Mouse (Mus musculus): Measurements from ENCODE around the gene Ctnnbip1. TPM values are rescaled to one million over a fixed set of nuclear protein-coding genes. Genes with fewer than 3 reads are reported as not detected.

The Ctnnbip1 gene
- polyA plus RNA-seq, 1 experiment from 2014 or later = 54.8 TPM

GRCm38 (mm10) chr4:149551696-149552095 is 33.7 kb downstream of the Ctnnbip1 start:
- WGBS = 94% methylated on average over 5 of the region's 5 CpGs
- H3K4me3 ChIP-seq = no peak overlapping the region
- no peak for DNase-seq (ENCODE audit: low spot score)
- no peaks in the 10 kb centered on the region for H3K27me3 ChIP-seq (ENCODE audit: low read depth, poor library complexity, severe bottlenecking)
- H3K4me1 ChIP-seq = 0 out of 2 replicates have a peak, but pooled peaks cover 4% of the 10 kb centered on the region
- H3K9me3 ChIP-seq (replicated peaks) = no peaks in the 10 kb centered on the region
- peaks cover 19% of the 10 kb centered on the region for H3K36me3 ChIP-seq
- no peak overlapping the region for H3K27ac ChIP-seq (replicated peaks)

- Histone ChIP-seq H3K36me3 (peaks cover 17% of the 10 kb centered on the region), H3K4me1 (0 out of 2 replicates have a peak, but pooled peaks cover 4% of the 10 kb centered on the region), H3K27ac (replicated peaks) (no peak overlapping the region), H3K9me3 (replicated peaks) (no peaks in the 10 kb centered on the region), H3K4me3 (no peak overlapping the region), H3K27me3 (ENCODE audit: low read depth, poor library complexity, severe bottlenecking) (no peaks in the 10 kb centered on the region)
- no peak for DNase-seq (ENCODE audit: low spot score)
- 85% methylated on average over 7 of the region's 7 CpGs for WGBS
Measured at GRCm38 (mm10) chr4:149553834-149554233, 35.8 kb downstream of the Ctnnbip1 start.

- H3K4me1 ChIP-seq = 0 out of 2 replicates have a peak, but pooled peaks cover 4% of the 10 kb centered on the region
- H3K4me3 ChIP-seq = no peak overlapping the region
- peaks cover 28% of the 10 kb centered on the region for H3K36me3 ChIP-seq
- peaks cover 4% of the 10 kb centered on the region; the same call in 1 of the 2 replicates for H3K9me3 ChIP-seq (replicated peaks)
- no peak for DNase-seq (ENCODE audit: low spot score)
- H3K27me3 ChIP-seq (ENCODE audit: low read depth, poor library complexity, severe bottlenecking) = no peaks in the 10 kb centered on the region
- H3K27ac ChIP-seq (replicated peaks) = no peak overlapping the region
- 85% methylated on average over 4 of the region's 4 CpGs for WGBS
Measured at GRCm38 (mm10) chr4:149556111-149556510, 38.1 kb downstream of the Ctnnbip1 start.

- no peak overlapping the region for H3K4me3 ChIP-seq
- H3K27ac ChIP-seq (replicated peaks) = no peak overlapping the region
- no peak for DNase-seq (ENCODE audit: low spot score)
- H3K9me3 ChIP-seq (replicated peaks) = peaks cover 4% of the 10 kb centered on the region; the same call in 1 of the 2 replicates
- 85% methylated on average over 5 of the region's 5 CpGs for WGBS
- H3K4me1 ChIP-seq = peaks cover 16% of the 10 kb centered on the region
- peaks cover 28% of the 10 kb centered on the region for H3K36me3 ChIP-seq
- H3K27me3 ChIP-seq (ENCODE audit: low read depth, poor library complexity, severe bottlenecking) = no peaks in the 10 kb centered on the region
Measured at GRCm38 (mm10) chr4:149557905-149558304, 39.9 kb downstream of the Ctnnbip1 start.

DNA sequence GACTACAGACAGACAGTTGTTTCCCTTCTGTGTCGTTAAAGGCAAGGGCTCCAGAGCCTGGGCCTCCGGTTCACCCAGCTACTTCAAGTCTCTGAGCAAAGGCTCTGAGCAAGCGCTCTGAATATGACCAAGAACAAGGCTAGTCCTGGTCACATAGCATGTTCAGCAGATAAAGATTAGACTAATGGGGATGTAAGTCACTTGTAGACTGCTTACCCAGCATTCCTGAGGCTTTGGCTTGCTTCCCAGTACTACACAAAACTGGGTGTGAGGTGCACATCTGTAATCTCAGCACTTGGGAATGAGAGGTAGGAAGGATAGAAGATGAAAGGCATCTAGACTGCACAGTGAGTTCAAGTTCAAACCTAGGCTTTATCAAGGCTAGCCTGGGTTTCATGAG is 40.4 kb downstream of the Ctnnbip1 start:
- Histone ChIP-seq H3K9me3 (replicated peaks) (peaks cover 4% of the 10 kb centered on the region; the same call in 1 of the 2 replicates), H3K27ac (replicated peaks) (no peak overlapping the region), H3K27me3 (ENCODE audit: low read depth, poor library complexity, severe bottlenecking) (no peaks in the 10 kb centered on the region), H3K4me3 (no peak overlapping the region), H3K36me3 (peaks cover 28% of the 10 kb centered on the region), H3K4me1 (peaks cover 21% of the 10 kb centered on the region)
- 98% methylated on average over 3 of the region's 3 CpGs for WGBS
- no peak for DNase-seq (ENCODE audit: low spot score)

DNA sequence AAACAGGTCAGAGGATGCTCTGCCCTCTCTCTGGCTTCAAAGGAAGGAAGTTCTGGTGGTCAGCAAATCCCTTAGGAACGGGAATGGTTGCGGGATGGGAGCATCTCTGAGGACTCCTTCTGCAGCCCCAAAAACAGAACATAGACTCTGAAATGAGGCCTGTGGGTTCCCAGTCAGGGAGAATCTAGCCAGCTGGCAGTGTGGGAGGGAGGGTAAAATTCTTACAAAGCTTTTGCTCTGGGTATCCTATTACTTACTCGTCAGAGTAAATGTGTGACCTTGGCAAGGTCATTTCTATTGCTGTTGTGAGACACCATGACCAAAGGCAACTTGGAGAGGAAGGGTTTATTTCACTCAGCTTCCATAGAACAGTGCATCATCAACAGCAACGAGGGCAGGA is 43.4 kb downstream of the Ctnnbip1 start:
- no peak overlapping the region for H3K27ac ChIP-seq (replicated peaks)
- 82% methylated on average over 4 of the region's 4 CpGs for WGBS

DNA sequence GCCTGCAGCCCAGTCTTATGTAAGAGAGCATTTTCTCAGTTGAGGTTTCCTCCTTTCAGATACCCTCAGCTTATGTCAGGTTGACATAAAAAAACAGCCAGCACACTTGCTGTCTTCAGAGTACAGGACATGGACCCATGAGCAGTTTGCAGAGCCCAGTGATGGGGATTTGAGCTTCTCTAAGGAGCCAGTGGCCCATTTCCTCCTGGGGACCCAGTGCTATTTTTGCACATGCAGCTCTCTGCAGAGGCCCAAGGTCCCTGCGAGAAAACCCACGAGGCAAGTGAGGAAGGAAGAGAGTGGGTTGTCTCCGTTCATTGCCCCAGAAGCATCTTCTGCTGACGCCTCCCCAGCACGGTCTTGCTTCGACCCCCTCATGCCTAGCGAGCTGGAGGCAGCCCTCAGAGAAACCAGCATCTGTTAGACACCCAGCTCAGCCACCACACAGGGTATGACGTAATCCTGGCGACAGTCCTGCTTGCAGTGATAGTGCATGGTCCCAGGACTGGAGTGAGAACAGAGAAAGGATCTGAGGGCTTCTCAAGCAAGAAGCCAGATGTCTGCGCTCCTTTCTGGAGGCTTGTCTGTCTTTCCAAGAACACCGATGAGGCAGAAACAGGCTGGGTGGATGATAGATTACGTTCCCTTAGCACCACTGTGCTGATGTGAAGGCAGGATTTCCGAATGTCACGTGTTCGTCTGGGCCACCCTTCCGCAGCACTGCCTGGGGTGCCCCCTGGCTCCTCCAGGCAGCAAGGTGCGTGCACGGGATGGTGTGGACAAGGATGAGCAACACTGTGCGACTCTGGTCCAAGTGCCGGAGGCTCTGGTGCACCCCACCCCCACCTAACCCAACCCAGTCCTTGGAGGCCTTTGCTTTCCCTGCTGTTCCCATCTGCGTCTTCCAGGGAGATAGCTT is 44.2 kb downstream of the Ctnnbip1 start:
- WGBS = 75% methylated on average over 21 of the region's 21 CpGs
- Histone ChIP-seq H3K9me3 (replicated peaks) (peaks cover 4% of the 10 kb centered on the region; the same call in 1 of the 2 replicates), H3K27me3 (ENCODE audit: low read depth, poor library complexity, severe bottlenecking) (no peaks in the 10 kb centered on the region), H3K27ac (replicated peaks) (peak overlapping the region; percentile 81), H3K4me3 (no peak overlapping the region), H3K4me1 (peaks cover 40% of the 10 kb centered on the region), H3K36me3 (peaks cover 36% of the 10 kb centered on the region)
- DNase-seq (ENCODE audit: low spot score) = no peak

More for the DNA sequence above, 43.4 kb downstream of the Ctnnbip1 start:
- H3K9me3 ChIP-seq (replicated peaks) = peaks cover 4% of the 10 kb centered on the region; the same call in 1 of the 2 replicates
- H3K4me3 ChIP-seq = no peak overlapping the region
- H3K4me1 ChIP-seq = peaks cover 37% of the 10 kb centered on the region
- no peaks in the 10 kb centered on the region for H3K27me3 ChIP-seq (ENCODE audit: low read depth, poor library complexity, severe bottlenecking)
- DNase-seq (ENCODE audit: low spot score) = no peak
- H3K36me3 ChIP-seq = peaks cover 38% of the 10 kb centered on the region

GRCm38 (mm10) chr4:149562905-149563347 is 44.9 kb downstream of the Ctnnbip1 start:
- whole genome bisulfite sequencing = 29% methylated on average over 7 of the region's 7 CpGs
- no peak for DNase-seq (ENCODE audit: low spot score)
- Histone ChIP-seq H3K36me3 (peaks cover 30% of the 10 kb centered on the region), H3K9me3 (replicated peaks) (peaks cover 4% of the 10 kb centered on the region; the same call in 1 of the 2 replicates), H3K4me3 (no peak overlapping the region), H3K27me3 (ENCODE audit: low read depth, poor library complexity, severe bottlenecking) (no peaks in the 10 kb centered on the region), H3K27ac (replicated peaks) (peak overlapping the region; percentile 81), H3K4me1 (peaks cover 47% of the 10 kb centered on the region)

DNA sequence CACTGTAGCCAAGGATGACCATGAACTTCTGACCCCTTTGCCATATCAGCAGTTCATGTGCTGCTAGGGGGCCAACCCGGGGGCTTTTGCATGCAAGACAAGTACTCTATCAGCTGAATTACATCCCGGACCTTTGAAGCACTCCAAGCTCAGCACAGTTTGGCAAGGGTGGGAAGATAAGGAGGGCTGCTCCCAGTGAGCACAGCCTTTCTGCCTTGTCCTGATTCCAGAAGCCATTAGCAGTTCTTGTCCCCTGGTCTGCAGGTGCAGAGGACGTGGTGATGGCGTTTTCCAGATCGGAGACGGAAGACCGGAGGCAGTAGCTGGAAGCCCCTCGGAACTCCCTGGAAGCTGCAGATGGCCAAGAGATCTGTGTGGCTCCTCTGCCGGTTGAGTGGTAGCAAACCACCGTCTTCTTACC is 45.9 kb downstream of the Ctnnbip1 start:
- DNase-seq (ENCODE audit: low spot score) = no peak
- H3K36me3 ChIP-seq = peaks cover 24% of the 10 kb centered on the region
- H3K4me3 ChIP-seq = 0 out of 2 replicates have a peak overlapping the region, but pooled peaks have one; percentile 11
- peak overlapping the region; percentile 81; the same call in 1 of the 2 replicates for H3K27ac ChIP-seq (replicated peaks)
- 86% methylated on average over 10 of the region's 10 CpGs for WGBS
- peaks cover 56% of the 10 kb centered on the region for H3K4me1 ChIP-seq
- peaks cover 4% of the 10 kb centered on the region; the same call in 1 of the 2 replicates for H3K9me3 ChIP-seq (replicated peaks)
- no peaks in the 10 kb centered on the region for H3K27me3 ChIP-seq (ENCODE audit: low read depth, poor library complexity, severe bottlenecking)

- WGBS = 79% methylated on average over 20 of the region's 20 CpGs
- DNase-seq (ENCODE audit: low spot score) = no peak
- H3K27ac ChIP-seq (replicated peaks) = peak overlapping the region; percentile 63
Measured at GRCm38 (mm10) chr4:149564452-149565407, 46.7 kb downstream of the Ctnnbip1 start.

GRCm38 (mm10) chr4:149567432-149568026 is 49.5 kb downstream of the Ctnnbip1 start:
- Histone ChIP-seq H3K36me3 (peaks cover 10% of the 10 kb centered on the region), H3K4me1 (peaks cover 61% of the 10 kb centered on the region), H3K27ac (replicated peaks) (peak overlapping the region; percentile 46), H3K27me3 (ENCODE audit: low read depth, poor library complexity, severe bottlenecking) (peaks cover 16% of the 10 kb centered on the region; the same call in 1 of the 2 replicates), H3K4me3 (no peak overlapping the region), H3K9me3 (replicated peaks) (no peaks in the 10 kb centered on the region)
- 12% methylated on average over 8 of the region's 8 CpGs for whole genome bisulfite sequencing
- DNase-seq (ENCODE audit: low spot score) = peak; percentile 33

More at GRCm38 (mm10) chr4:149564452-149565407, 46.7 kb downstream of the Ctnnbip1 start:
- Histone ChIP-seq H3K9me3 (replicated peaks) (peaks cover 4% of the 10 kb centered on the region; the same call in 1 of the 2 replicates), H3K27me3 (ENCODE audit: low read depth, poor library complexity, severe bottlenecking) (no peaks in the 10 kb centered on the region), H3K4me3 (0 out of 2 replicates have a peak overlapping the region, but pooled peaks have one; percentile 14), H3K36me3 (peaks cover 16% of the 10 kb centered on the region), H3K4me1 (peaks cover 58% of the 10 kb centered on the region)

Measured in midbrain, embryonic 10.5 days (tissue).